Mouse (Mus musculus): ENCODE measurements around the gene Pmfbp1.
A peak's percentile ranks its signal among the peaks of the same experiment; 100 is the strongest.
"Not testable (repeated sequence)": the region's sequence is repeated elsewhere in the genome, so short reads cannot be mapped to it uniquely, and the experiment has no call there.

Pmfbp1 gene

DNA sequence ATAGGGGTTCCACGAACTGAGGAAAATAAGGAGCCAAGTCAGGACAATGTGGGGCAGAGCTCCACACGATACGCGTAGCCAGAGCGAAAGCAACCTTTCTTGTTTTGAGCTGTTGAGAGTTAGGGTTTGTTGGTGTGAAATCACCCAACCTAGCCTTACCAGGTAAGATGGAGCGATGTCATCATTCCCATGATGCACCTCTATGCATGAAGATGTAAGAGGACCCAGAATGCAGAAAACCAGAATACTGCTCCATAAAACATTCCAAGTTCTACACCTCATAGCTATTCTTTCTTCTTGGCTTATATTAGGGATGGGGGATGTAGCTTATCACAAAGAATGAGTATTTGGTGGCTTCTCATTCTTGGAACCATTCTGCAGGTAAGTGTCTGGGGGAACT lies at the start of gene Pmfbp1:
Gene Pmfbp1, plus strand, starts transcription at position 301 of the 400 bp plus-strand sequence.
- no peak for DNase-seq

DNA sequence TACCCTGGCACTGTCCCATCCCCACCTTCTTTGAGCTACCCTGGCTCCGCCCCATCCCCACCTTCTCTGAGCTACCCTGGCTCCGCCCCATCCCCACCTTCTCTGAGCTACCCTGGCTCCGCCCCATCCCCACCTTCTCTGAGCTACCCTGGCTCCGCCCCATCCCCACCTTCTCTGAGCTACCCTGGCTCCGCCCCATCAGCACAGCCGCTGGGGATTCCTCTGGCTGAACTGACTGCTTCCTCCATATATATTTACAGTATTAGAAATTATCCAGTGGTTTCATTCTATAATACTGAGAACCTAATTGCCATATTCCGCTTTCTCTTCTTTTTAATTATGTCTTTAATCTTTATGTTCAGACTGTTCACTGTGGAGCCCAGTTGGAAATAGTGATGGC lies 46.9 kb upstream of the Pmfbp1 start:
- DNase-seq = not testable (repeated sequence)

DNA sequence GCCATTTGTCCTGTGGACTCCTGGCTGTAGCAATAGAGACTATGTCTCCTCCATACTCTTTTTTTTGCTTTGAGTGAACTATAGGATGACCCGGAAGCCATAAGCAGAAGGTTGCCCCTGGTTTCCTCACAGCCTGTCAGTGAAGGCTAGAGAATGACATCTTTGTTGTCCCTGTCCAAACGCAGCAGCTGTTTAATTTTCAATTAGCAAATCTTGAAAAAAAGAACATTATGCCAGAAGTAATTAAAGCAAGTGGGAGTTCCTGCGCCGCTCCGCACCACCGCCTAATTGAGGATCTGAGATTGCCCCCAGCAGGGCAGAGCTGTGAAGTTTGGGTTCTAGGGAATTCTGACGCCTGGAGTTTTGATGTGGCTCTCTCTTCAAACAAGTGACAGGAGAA lies 42.8 kb upstream of the Pmfbp1 start:
- no peak for DNase-seq

DNA sequence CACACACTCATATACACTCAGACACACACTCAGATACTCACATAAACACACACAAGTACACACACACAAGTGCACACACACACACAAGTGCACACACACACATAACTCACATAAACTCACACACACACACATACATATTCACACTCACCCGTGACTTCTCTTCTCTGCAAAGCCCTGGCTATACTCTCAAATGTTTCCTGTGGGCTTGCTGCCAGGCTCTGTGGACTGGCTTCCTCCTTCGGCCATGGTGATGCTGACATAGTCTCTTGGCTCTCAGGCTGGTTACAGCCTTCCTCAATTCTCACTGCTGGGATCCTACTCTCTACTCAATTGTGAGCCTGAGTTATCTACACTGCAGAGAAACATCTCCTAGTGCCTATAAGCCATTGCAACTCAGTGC lies 38.7 kb upstream of the Pmfbp1 start:
- DNase-seq = no peak

DNA sequence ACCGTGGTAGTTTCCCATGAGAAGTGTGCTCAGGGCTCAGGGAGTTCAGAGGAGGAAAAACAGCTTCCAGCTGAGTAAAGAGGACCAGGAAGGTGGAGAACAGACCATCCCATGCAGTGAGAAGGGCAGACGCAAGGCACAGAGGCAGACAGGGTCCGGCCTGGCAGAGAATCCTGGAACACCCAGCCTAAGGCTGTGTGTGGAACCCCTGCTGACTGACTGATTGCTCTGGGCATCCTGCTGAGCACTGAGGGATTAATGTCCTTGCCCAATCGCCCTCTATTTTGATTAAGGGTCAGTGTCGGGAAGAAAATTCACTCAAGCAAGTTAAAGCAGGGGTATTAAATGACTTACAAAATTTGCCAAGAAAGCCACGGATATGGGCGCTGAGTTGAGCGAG lies 36.4 kb upstream of the Pmfbp1 start:
- DNase-seq = no peak

DNA sequence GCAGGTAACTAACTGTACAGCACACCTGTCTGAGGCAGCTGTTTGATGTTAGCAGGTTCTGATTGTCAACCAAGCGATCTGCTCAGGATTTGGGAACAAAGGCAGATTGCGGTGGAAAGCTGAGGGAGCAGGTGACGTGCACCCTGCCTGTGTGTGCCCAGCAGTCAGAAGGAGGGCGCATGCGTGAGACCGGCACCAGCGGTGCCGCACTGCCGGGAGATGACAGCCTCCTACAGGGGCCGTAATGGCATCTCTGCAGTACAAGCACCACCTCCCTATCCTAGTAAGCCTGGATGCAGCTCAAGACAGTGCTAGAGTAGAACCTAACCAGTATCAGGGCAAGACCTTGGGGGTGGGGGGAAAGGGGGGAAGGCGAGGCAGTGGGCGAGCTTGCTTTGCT lies 35.2 kb upstream of the Pmfbp1 start:
- peak in 1 of 2 experiments; percentile 36 for DNase-seq

DNA sequence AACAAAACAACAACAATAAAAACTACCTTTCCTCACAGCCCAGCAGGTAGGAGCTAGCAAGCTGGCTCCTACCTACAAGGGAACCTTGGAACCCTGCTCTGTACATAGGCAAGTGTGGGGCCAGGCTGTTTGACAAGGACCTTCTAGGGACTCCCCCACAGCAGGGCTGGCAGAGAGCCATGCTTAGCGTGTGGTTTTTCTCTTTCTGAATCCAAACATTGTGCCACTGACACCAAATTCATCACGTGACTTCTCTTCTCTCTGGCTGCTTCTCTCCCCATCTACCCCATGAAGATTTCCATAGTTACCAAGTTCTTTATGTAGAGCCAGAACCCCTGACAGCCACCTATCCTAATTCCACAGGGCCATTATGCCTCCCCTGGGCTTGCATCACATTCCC lies 30.8 kb upstream of the Pmfbp1 start:
- no peak for DNase-seq

DNA sequence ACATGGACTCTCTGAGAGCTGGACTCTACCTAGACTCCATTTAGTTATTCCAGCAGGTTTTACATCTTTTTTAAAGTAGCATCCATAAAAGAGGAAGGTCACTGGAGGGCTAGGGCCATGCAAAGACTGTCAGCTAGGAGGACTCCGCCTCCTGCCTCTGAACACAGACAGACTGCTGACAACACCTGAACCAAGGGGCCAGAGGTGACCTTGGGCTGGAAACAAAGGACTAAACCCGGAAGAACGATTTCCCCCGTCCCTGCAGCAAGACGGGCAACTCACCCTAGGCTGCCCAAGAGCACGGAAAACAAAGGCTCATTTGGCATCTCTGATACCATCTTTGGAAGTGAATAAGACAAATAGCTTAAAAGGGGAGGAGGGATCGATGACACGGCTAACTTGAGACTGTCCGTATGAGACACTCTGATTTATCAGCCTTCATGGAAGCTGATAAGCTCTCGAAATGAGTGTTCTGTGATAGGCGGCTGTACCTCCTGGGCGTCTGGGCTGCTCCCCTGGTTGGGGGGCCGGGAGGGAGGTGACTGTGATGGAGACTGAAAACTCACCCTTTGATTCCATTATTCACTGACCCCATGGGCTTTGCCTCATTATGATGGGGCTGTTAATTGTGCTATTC lies 30.0 kb upstream of the Pmfbp1 start:
- DNase-seq = no peak

DNA sequence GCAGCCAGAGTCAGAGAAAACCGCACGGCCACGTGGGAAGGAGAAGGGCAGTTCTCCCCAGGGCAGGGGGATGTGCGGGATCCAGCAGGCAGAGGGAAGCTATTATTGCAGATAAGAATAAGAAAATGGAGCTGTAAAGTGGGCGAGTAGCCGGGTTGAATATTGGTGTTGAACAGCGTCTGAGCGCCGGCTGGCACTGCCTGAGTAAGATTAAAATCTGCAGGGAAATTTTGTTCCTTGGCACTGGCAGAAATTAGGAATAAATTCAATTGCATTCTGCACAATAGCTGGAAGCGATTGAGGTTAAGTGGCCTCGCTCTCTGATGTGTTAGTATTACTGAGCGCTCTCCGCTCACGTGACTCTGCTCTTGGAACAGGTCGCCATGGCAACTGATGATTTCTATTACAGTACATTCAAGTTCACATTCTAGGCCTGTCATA lies 29.4 kb upstream of the Pmfbp1 start:
- peak in 1 of 2 experiments; percentile 7 for DNase-seq

DNA sequence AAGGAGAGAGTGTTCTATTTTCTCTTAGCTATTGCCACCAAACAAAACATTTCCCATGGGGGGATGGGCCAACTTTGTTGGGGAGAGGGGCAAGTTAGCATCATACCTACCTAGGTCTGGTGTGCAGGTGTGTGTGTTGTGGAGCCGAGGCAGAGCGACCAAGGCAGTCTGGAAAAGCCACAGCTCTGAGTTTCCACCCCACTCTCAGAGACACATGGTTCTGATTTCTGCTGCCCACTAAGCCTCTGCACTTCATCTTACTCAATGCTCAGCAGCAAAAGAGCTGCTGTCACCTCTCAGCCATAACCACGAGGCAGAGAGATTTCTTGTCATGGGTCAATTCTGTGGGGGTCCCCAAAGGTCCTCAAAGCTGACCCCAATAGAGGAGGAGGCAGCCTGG lies 28.8 kb upstream of the Pmfbp1 start:
- no peak for DNase-seq

DNA sequence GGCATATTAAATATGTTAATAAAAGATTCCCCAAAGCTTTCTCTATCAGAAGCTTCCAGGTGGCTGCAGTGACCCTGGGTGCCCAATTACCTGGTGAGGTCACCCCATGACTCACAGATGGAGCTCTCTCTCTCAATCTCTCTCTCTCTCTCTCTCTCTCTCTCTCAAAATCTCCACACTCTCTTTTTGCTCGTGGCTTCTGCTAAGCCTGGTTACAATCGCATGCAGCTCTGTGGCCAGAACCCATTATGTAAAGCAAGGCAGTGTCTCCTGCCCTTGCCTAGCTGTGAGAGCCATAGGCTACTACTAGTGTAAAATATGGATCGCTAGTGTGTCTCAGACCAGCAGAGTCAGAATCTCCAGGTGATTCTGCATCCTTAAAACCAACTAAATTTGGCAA lies 28.1 kb upstream of the Pmfbp1 start:
- DNase-seq = no peak

DNA sequence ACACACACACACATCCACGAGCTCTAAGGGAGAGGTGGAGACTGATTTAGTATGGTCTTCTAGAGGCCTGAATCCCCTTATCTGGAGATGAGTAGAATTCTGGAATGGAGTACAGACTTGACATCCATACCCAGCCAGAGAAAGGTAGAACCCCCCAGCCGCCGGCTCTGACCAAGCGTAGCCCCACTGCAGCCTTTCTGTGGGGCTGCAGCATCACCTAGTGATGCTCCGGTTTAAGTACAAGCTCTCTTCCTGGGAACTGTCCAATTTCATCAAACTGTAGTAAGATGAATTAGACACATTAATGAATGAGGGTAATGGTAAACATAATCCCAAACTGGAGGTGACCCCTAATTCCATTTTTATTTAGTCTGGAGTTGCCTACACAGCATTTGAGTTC lies 26.3 kb upstream of the Pmfbp1 start:
- no peak for DNase-seq

DNA sequence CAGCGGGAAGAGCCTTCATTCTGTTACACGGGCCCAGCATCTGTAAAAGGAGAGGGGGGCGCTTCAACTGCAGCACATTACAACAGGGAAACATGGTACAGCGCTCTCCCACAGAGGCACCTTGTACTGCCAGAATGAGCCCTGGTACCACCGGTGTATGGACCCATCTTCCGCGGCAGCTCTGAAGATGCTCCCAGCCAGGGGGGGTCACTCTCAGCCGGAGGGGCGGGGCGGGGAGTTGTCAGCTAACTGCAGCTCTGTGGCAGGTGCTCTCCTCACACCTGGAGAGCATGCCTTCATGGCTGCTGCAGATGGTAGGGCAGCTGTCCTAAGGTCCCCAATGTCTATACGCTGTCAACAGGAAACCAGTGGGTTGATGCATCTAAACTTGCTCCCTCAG lies 25.7 kb upstream of the Pmfbp1 start:
- no peak for DNase-seq

DNA sequence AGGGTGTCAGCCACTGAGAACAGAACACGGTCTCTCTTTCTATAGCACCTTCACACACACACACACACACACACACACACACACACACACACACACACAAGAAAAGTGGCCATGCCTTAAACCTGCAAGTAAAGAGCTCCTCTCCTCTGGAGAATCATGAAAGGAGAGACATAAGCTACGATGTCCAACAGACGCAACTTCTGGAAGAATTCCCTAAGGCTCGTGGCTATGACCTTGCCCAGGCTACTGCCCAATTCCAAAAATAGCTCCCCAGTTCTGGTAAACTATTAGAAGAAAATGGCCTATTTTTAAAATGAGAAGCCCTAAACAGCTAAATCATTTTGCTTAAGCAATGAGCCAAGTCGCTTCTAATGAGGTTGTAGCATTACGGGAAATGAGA lies 22.0 kb upstream of the Pmfbp1 start:
- no peak for DNase-seq

DNA sequence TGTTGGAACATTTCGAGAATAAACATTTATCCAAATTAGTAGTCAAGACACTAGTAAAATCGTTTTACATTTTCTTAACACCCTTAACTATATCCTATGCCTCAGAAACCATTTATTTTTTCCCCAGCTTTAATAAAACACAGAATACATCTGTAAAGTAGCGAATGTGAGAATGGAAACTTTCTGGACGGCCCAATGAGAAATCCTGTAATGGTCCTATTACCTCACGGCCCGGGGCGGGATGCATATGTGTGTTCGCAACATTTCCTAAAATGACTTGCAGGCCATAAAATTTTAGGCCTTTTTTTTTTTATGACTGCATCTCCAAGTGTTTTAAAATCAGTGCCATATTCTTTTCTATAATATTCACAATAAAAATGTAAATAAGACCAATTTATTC lies 21.4 kb upstream of the Pmfbp1 start:
- no peak for DNase-seq

DNA sequence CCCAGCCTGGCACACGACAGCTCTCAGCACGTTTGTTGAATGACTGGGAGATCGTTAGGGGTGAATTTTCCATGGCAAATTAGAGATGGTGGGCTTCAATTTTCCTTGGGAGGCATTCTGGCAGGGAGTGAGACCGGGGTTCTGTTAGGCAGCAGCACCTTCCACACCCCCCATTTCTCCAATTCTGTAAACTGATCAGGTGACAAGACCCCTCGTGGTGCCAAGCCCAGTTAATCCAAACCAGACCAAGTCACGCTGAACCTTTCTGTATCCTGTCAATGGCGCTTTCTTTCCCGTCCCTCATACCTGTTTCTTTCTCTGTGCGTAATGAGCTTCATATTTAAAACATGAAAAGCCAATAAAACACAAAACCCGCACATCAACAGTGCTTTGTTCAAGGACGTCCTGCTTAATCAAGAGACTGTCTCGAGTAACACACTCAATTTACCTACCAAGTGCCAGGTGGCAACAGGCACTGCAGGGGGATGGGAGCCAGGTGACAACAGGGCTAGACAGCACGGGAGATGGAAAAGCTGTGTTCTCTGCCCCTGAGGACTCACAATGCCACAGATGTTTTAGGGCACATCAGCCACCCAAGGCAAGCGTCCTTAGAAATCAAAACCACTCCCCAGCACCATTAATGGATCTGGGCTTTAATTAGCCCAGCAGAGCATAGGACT lies 19.2 kb upstream of the Pmfbp1 start:
- no peak for DNase-seq

DNA sequence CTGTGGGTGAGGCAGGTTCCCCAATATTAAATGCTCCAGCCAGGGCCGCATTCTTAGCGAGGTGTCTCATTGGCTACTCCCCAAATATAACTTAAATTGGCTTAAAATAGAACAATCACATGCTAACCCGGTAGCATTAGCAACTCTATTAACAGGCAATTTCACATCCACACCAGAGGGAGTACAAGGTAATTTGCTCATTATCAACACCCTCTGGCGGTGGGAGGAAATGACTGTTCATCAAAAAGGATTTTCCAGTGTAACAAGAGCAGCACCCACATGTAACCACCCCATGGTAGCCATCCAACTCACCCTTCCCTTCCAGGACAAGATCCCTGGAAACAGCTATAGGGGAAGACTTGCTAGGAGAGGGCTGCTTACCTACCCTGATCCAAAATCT lies 18.4 kb upstream of the Pmfbp1 start:
- DNase-seq = no peak

DNA sequence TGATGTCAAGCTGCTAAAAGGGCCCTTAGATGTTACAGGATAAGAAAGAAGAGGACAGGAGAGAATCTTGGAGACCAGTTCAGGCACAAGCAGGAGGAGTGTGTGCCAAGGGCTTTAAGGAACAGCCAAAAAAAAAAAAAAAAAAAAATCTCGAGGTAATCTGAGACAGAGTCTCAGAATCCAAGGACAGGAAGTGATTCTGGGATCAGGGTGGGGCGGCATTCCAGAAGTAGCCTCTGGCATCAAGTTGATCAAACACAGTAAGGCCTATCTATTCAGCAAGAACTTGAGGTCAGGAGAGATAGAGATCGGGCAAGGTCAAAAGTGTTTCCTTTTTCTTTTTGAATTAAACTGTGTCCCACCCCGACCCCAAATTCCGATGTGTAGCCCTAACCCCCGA lies 15.2 kb upstream of the Pmfbp1 start:
- DNase-seq = no peak

DNA sequence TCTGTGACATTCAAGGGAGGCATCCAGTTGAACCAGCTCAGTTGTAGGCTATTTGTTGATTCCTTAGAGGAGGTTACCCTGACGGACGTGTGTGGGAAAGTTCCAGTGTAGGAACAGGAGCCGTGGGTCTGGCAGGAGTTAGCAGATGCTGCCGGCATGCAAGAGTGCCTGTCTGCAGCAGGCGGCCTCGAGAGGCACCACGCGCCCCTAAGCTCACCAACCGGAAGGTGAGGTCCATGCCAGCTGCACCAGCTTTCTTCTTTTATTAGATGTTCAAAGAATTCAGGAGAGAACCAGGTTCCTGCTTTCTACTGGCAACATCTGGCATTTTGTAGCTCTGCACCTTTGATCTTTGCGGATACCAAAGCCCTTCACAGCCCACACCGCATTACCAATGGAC lies 9.1 kb upstream of the Pmfbp1 start:
- no peak for DNase-seq

DNA sequence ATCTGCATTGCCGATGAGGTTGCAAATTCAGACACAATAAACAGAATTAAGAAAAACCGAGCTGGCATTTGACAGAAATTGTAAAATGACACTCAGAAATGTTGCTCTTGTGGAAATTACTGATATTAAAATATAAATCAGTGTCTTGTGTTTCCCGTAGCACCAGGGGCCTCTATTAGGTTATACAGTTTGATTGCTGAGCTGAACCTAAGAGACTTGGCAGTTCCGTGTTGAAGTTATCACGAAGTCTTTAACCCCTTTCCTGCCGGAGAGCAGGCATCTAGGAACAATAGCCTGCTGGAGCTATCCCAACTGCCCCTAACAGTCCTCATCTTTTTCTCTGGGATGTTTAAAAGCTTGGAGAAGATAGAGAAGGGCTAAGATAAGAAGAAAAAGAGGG lies 8.3 kb upstream of the Pmfbp1 start:
- no peak for DNase-seq

DNA sequence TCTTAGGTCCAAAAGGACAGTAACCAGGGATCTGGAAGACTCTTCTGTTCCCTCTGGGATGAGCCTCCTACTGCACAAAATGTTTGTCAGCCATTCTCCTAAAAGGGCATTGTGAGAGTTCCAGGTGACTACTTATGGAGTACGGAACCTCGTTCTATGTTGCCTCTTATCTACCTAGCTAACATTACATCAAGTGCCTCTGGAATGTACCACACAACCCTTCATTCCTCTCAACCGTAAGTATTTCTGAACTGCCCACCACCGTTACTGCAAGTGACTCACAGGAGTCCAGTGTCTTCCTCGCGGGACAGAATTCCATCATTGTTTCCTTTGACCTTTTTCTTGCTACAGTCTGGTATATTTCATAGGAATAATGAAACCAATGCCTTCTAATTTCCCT lies 1.0 kb upstream of the Pmfbp1 start:
- DNase-seq = no peak

DNA sequence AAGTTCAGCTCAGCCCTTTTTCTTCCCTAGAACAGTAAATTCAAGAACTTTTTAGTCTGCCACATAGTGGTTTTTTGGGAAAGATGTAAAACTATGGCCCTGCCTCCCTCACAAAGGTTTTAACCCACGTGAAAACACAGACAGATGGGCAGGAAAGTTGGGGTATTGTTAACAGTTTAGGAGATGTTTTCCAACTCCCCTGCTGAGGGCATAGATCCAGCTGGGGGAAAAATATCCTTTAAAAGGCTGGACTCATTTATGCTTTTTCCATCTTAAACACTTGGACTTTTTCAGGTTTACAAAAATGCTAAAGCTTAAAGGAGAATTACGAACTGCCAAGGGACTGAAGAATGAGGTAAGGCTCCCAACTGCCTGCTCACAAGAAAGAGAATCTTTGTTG lies 774 bp downstream of the Pmfbp1 start:
- no peak for DNase-seq

DNA sequence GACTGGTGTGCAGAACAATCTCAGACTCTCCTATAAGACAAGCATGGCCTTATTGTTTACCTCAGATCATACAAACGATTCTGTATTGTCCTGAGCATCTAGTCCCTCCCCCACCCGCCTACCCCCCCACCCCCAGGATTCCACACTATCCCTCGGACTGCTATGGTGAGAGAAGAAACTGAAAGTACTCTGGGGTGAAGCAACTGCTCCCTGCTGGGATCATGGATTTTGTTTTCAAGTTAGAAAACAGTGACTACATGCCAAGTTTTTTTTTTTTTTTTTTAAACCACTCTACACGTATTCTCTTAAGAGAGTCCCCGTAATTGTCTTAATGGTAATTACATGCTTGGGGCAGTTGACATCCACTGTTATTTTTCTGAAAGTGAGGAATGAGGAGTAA lies 3.6 kb downstream of the Pmfbp1 start:
- DNase-seq = no peak

DNA sequence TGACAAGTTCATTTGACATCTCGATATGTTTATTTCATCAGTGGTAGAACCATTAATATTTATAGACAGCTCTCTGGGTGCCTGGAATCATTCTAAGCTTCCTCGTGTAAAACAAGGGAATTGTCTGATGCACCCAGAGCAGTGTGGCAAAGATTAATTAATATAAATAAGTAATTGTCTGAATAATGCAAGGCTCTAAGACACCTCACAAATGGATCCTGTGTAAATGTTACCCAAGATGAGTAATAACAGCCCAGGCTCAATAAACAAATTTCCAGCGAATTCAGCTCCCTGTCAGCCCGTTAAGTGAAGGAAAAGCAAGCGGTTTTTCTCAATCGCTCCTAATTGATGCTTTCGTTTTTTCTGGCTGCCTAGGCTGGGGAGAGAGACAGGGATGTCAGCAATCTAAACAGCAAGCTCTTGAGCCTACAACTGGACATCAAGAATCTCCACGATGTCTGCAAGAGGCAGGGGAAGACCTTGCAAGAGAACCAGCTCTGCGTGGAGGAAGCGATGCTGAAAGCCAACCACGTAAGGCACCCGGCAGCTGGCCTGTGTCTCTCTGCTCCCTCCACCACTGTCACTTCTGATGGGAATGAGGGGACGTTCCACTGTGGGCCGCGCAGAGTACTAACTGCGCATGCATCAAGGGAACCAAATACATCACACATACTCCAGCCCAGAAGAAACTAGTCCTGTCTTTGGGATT lies 5.3 kb downstream of the Pmfbp1 start:
- DNase-seq = no peak
